Mouse (Mus musculus) cortical plate, adult 2 months (tissue): ENCODE data around the gene Ddx5.

Experiments
- CTCF ChIP-seq: fragments of 200-500 bp; IDR thresholded peaks from 2 replicates; pipeline ENCODE4 v1.5.1; 2011; ENCODE audit warnings: mild to moderate bottlenecking, control low read depth, low read length; ENCODE audit not compliant: insufficient read depth; ENCODE audit errors: extremely low read depth
- POLR2A ChIP-seq: fragments of 200-500 bp; IDR thresholded peaks from 2 replicates; pipeline ENCODE4 v1.6.1; 2011; ENCODE audit warnings: mild to moderate bottlenecking, low read length, control low read depth; ENCODE audit not compliant: insufficient read depth; ENCODE audit errors: extremely low read depth

GRCm38 (mm10) chr11:106779388-106780088, 9.4 kb downstream of the Ddx5 start, which contains the start of gene Polg2:
- TF ChIP-seq POLR2A: peak; percentile 93
- TF ChIP-seq CTCF: no peak
